Mouse (Mus musculus) layer of hippocampus, adult 11-12 months (tissue): ENCODE data around the gene Adamts20.

Source experiments
- DNase-seq: peaks from one replicate; pipeline ENCODE4 v3.0.0; 2022; ENCODE audit warnings: low spot score

Gene Adamts20

GRCm38 (mm10) chr15:94252962-94253712 lies 212.1 kb downstream of the Adamts20 start:
- peak; percentile 54 for DNase-seq

GRCm38 (mm10) chr15:94249766-94250165 lies 215.5 kb downstream of the Adamts20 start:
- DNase-seq = no peak

GRCm38 (mm10) chr15:94248386-94248785 lies 216.8 kb downstream of the Adamts20 start:
- DNase-seq = no peak

- DNase-seq = no peak
Observed at GRCm38 (mm10) chr15:94246669-94247068, 218.5 kb downstream of the Adamts20 start.

- DNase-seq = no peak
Observed at GRCm38 (mm10) chr15:94244336-94244735, 220.9 kb downstream of the Adamts20 start.

- no peak for DNase-seq
Observed at GRCm38 (mm10) chr15:94242133-94242532, 223.1 kb downstream of the Adamts20 start.

GRCm38 (mm10) chr15:94239637-94240036 lies 225.6 kb downstream of the Adamts20 start:
- DNase-seq = no peak

- no peak for DNase-seq
Observed at GRCm38 (mm10) chr15:94239127-94239526, 226.1 kb downstream of the Adamts20 start.

- no peak for DNase-seq
Observed at GRCm38 (mm10) chr15:94238058-94238876, 227.0 kb downstream of the Adamts20 start.

- no peak for DNase-seq
Observed at GRCm38 (mm10) chr15:94236726-94237125, 228.5 kb downstream of the Adamts20 start.

GRCm38 (mm10) chr15:94236121-94236520 lies 229.1 kb downstream of the Adamts20 start:
- DNase-seq = no peak

- no peak for DNase-seq
Observed at GRCm38 (mm10) chr15:94235190-94235589, 230.0 kb downstream of the Adamts20 start.

- no peak for DNase-seq
Observed at GRCm38 (mm10) chr15:94231246-94231645, 234.0 kb downstream of the Adamts20 start.

GRCm38 (mm10) chr15:94227388-94227787 lies 237.8 kb downstream of the Adamts20 start:
- DNase-seq = no peak

GRCm38 (mm10) chr15:94223101-94223500 lies 242.1 kb downstream of the Adamts20 start:
- no peak for DNase-seq

- DNase-seq = no peak
Observed at GRCm38 (mm10) chr15:94220686-94221085, 244.5 kb downstream of the Adamts20 start.
